Mouse (Mus musculus) cortical plate, adult 2 months (tissue): Measurements from ENCODE around the gene Slc45a2.

Experiments
- CTCF ChIP-seq: fragments of 200-500 bp; IDR thresholded peaks from 2 replicates; pipeline ENCODE4 v1.5.1; 2011; ENCODE audit warnings: mild to moderate bottlenecking, control low read depth, low read length; ENCODE audit not compliant: insufficient read depth; ENCODE audit errors: extremely low read depth
- POLR2A ChIP-seq: fragments of 200-500 bp; IDR thresholded peaks from 2 replicates; pipeline ENCODE4 v1.6.1; 2011; ENCODE audit warnings: mild to moderate bottlenecking, low read length, control low read depth; ENCODE audit not compliant: insufficient read depth; ENCODE audit errors: extremely low read depth

DNA sequence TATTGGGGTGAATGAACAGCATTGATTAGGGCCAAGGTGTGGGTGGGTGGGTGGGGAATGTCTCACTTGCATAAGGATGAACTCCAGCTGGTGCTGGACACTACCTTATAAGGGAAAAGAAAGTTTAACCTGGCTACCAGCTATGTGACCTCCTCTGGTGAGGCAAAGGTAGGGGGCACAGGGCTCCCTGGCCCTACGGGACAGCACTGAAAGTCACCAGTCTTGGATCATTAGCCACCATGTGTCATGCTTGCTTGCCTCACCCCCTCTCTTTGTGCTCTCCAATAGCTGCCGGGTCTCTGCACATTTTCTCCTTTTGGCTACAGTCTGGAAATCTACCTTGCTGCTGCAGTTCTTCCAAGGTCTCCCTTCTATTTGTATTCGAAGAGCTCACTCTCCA, 29.7 kb downstream of the Slc45a2 start:
- TF ChIP-seq CTCF: no peak
- no peak for TF ChIP-seq POLR2A
